Mouse (Mus musculus) spleen, embryonic (tissue): ENCODE results near the gene Donson.

Experiments used
- CTCF ChIA-PET: fragments of 350-600 bp; sonication (Branson Sonifier 250); formaldehyde crosslinking; loops from one replicate; lab custom pipeline; 2022; lab: Charles Lee

Gene Donson

GRCm38 (mm10) chr16:91689791-91690190, 1.2 kb upstream of the Donson start:
- CTCF ChIA-PET = no interaction called here

- CTCF ChIA-PET = interaction anchor here (0.9 kb wide), 1 partner anchor 40 kb away, joined by 4 read pairs; no protein-coding TSS in a partner anchor
These were observed 449 bp downstream of the Donson start for GRCm38 (mm10) chr16:91688023-91688618.

DNA sequence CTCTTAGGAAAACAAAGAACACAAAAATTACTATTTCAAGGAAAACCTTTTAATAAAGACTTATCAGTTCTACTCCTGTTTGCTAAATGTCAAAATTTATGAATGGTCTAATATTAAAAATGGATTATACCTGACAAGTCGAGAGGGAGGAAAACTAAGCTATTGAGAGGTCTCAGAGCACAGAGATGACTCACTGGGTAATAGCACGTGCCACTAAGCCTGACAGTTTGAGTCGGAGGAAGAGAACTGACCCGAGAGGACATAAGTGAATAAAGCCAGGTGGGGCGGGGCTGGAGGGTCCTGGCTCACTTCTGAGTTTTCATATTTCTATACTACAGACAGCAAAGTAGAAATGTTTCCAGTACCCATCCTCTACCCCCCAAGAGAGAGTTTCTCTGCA, 2.2 kb downstream of the Donson start:
- CTCF ChIA-PET = no interaction called here

DNA sequence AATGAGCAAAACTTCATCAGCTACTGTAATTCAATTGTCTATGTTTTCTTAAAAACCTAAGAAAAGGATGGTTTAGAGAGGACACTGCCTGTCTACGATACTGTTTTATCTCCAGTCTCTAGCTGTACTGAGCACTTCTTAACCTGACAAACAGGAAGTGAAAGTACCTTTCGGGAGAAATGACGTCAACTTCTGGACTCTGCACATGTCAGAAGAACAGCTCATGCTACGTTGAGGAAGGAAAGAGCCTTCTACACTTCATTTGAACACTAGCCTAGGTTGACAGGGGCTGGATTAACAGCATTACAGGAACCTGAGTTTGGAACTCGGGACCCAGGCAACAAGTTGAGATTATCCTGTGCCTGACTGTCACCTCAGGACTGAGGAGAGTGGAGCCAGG, 3.0 kb downstream of the Donson start:
- CTCF ChIA-PET = interaction anchor here (1.5 kb wide), 1 partner anchor 9 kb away, joined by 3 read pairs; no protein-coding TSS in a partner anchor

DNA sequence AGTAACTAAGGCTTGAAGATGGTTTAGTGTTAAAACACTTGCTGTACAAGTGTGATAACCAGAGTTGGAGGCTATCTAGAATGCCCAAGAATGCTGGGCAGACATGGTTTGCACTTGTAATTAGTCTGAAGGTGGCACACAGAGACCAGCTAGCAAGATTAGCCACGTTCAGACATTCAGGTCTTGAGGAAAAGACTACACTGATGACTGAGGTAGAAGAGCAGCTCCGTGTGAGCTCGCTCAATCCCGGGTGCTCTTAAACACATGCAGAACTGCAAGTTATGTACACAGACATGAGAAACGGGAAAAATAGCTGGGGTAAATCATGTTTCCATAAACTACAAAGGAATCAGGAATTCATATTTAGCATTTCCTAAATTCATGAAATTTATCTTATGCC, 7.9 kb downstream of the Donson start:
- CTCF ChIA-PET = no interaction called here

DNA sequence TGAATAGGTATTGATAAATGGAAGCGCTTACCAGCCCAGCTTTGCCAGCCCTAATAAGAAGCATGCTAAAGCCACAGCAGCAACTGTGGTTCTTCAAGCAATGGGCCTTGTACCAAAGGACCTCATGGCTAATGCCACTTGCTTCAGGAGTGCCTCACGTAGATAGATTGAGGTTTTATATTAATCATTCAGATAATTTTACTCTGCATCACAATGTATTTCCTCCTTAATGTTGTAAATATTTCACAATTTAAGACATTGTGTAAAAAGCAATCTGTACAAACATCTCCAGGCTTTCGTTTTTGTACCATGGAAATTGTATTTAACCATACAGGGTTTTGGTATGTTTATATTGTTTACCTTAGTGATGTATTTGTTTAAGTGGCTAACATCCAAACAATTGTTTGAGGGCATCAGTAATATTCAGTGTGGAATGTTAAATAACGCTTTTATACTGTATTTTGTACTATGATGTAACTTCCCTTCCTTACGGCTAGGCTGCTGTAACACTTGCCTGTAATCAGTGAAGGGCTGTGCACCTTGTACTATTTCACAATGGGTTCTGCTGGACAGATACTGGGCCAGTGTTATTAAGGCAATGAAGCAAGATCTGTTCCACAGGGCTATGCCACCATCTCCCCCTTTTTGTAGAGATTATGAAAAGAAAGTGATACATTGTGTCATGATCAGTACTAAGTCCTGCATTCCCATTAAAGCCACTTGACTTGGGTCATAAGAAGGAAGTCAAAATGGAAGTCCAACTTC, 10.2 kb downstream of the Donson start:
- CTCF ChIA-PET = no interaction called here

DNA sequence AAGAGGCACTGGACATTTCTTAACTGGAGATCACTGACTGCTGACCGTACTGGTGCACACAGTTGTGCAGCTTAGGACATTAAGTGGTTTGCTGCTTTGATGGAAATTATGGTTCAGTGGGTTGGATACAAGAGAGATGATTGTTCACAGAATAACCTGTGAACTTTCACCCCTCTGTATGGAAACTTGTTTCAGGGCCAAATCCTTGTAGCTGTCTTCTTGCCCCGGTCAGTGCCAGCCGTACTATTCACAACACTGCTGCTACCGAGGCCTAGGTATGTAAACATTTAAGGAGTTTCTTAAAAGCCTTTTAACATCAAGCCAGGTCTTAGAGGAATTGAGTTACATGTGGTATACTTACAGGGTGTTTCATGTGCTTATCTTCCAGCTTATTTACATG, 14.1 kb downstream of the Donson start:
- CTCF ChIA-PET = no interaction called here

GRCm38 (mm10) chr16:91663795-91664194, 24.8 kb downstream of the Donson start:
- CTCF ChIA-PET = no interaction called here

- CTCF ChIA-PET = interaction anchor here (0.6 kb wide), 1 partner anchor 300 kb away, joined by 3 read pairs; no protein-coding TSS in a partner anchor
These were observed 26.2 kb downstream of the Donson start for GRCm38 (mm10) chr16:91662336-91662735.

DNA sequence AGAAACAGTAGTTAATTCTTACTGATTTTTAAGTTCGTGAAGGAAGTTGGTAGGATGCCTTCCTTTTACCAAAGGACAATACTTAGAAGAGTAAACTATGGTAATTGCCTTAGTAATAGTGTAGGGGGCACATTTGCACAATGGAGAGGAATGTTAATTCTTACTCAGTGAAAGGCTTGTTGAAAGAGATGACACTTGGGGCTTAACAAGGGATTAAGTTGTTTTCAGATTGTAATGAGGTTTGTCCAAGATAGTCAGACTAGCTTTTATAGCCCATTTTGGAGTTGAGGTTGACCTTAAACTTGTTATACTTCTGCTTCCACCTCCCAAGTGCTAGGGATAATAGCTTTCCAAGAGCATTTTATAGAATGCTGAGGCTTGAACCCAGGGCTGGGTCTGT, 27.2 kb downstream of the Donson start:
- CTCF ChIA-PET = no interaction called here

DNA sequence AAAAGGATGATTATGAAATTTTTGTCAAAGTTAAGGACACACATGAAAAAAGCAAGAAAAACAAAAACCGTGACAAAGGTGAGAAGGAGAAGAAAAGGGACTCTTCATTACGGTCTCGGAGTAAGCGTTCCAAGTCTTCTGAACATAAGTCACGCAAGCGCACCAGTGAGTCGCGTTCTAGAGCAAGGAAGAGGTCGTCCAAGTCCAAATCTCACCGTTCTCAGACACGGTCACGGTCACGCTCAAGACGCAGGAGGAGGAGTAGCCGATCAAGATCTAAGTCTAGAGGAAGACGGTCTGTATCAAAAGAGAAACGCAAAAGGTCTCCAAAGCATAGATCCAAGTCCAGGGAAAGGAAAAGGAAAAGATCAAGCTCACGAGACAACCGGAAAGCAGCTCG, 28.8 kb downstream of the Donson start:
- CTCF ChIA-PET = no interaction called here

GRCm38 (mm10) chr16:91658471-91658870, 30.1 kb downstream of the Donson start:
- CTCF ChIA-PET = no interaction called here

GRCm38 (mm10) chr16:91657285-91657684, 31.3 kb downstream of the Donson start:
- CTCF ChIA-PET = no interaction called here

DNA sequence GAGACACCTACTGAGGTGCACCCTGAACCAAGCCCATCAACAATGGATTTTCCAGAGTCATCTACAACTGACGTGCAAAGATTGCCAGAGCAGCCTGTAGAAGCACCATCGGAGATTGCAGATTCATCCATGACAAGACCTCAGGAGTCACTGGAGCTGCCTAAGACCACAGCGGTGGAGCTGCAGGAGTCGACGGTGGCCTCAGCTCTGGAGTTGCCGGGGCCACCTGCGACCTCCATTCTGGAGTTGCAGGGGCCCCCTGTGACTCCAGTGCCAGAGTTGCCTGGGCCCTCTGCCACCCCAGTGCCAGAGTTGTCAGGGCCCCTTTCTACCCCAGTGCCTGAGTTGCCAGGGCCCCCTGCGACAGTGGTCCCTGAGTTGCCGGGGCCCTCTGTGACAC, 33.3 kb downstream of the Donson start:
- CTCF ChIA-PET = no interaction called here

GRCm38 (mm10) chr16:91652191-91652590, 36.4 kb downstream of the Donson start:
- CTCF ChIA-PET = no interaction called here

GRCm38 (mm10) chr16:91649781-91650180, 38.8 kb downstream of the Donson start:
- CTCF ChIA-PET = interaction anchor here (0.9 kb wide), 1 partner anchor 152 kb away, joined by 3 read pairs; no protein-coding TSS in a partner anchor

- CTCF ChIA-PET = interaction anchor here (0.6 to 0.9 kb wide), 2 partner anchors 36 to 151 kb away, joined by 3 to 4 read pairs; no protein-coding TSS in a partner anchor
These were observed 39.3 kb downstream of the Donson start for GRCm38 (mm10) chr16:91649246-91649645.

DNA sequence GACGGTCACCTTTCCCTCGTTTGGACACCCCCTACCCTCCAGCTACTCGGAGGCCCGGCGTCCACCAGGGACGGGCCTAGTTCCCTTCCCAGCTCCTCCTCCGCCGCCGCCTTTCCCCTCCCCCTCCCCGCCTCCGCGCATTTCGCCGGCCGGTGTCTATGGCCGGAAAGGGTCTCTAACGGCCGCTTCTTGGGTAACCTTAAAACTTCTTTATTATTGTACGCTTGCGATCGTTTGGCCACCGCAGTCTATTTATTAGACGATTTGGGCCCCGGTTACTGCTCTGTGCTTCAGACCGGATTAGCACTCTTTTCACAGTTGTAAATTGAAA, 40.4 kb downstream of the Donson start:
- CTCF ChIA-PET = interaction anchor here (0.7 to 0.9 kb wide), 2 partner anchors 35 to 40 kb away, joined by 4 read pairs; no protein-coding TSS in a partner anchor

DNA sequence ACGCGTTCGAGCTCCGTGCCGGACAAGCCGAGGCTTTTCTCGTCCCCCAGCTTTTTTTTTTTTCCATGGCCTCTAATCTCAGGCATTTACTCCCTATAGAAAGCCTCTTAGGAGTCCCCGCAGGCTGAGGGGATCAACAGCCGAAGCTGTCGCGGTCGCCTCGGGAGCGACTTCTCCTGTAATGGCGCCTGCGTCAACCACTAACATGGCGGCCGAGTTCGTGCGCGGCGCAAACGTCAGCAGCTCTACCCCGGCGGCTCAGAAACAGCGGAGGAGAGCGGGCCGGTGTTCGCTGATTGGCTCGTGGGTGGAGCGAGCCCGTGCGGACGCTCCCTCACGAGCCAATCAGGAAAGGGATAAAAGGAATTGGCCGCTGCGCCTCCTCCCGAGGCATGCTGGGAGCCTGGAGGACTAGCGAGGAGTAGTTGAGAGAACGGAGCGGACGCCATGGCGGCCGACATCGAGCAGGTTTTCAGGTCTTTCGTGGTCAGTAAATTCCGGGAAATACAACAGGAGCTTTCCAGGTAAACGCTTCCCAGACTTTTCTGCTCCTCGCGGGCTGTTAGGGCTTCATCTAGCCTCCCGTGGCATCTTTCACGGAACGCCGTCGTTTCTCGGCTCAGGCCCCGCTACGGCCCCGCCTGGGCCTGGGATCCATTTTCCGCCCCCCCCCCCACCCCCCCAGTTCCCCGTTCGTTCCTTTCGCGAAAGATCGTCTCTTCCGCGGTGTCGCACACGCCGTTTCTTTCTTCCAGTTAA, 40.9 kb downstream of the Donson start, which contains the start of gene Son:
TSS of gene Son (plus strand) at position 46 of the 759 bp plus-strand sequence.
- CTCF ChIA-PET = interaction anchor here (0.7 to 0.9 kb wide), 3 partner anchors 36 to 231 kb away, joined by 4 to 8 read pairs (median 4); no protein-coding TSS in a partner anchor

DNA sequence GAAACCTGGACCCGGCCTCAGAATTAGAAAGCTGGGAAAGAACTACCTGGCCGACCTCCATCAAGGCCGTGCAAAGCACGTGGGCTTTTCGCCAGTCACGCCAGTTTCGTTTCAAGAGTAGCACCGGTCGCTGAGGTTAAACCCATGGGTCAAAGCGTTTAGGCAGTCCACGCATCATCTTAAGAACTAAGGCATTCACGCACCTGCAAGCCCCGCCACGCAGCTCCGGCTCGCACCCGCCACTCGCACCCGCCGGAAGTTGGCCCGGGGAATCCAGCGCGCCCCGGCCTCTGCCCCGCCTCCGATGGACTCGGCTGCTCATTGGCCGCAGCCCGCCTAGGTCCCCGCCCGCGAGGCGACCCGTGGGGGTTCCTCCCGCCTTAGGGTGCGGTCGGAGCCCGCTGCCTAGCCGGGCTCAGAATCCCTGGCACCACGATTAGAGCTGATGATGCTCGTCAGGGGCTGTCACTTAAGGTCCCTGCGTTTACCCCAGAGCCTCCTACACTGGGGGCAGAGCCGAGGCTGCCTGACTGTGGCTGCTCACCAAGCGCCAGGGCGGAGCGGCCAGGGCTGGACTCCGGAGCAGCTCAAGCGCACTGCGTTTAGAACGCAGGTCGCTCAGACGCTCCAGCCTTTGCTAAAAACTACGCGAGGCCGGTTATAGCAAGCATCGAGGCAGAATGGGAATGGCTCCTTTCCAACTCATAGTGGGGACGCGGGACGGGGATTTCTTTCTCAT, 41.7 kb downstream of the Donson start, which contains the start of gene Gart:
TSS of gene Gart (minus strand) at position 272 of the 739 bp plus-strand sequence.
- CTCF ChIA-PET = interaction anchor here (0.6 kb wide), 1 partner anchor 11 kb away, joined by 3 read pairs; no protein-coding TSS in a partner anchor

- CTCF ChIA-PET = no interaction called here
These were observed 42.5 kb downstream of the Donson start for GRCm38 (mm10) chr16:91645995-91646602.
